Mouse (Mus musculus): ENCODE measurements around the gene Cbx7. TPM values are rescaled to one million over a fixed set of nuclear protein-coding genes. Genes with fewer than 3 reads are reported as not detected.
"Not testable (repeated sequence)": the region's sequence is repeated elsewhere in the genome, so short reads cannot be mapped to it uniquely, and the experiment has no call there.

Cbx7 gene
- polyA plus RNA-seq, 1 experiment from 2014 or later = 3.6 TPM

DNA sequence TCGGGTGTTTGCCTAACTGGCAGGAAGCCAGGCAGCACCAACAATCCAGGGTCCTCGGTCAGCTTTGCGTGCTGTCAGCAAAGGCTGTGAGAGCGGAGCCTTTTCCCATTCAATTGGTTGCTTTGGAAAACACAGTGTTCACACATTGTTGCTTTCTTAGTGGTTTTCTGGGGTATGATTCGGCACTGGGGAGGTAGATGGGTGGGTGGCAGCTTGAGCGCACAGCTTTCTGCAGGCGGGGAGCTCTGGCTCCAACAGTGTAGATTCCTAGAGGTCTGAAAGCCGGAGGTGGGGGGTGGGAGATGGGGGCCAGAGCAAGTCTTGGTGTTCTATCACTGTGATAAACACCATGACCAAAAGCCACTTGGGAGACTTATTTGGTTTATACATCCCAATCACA lies 59.6 kb downstream of the Cbx7 start:
- H3K9me3 ChIP-seq = no peaks in the 10 kb centered on the region
- H3K9ac ChIP-seq (replicated peaks) = no peak overlapping the region
- H3K4me3 ChIP-seq = no peak overlapping the region
- no peaks in the 10 kb centered on the region for H3K4me1 ChIP-seq
- no peak overlapping the region for H3K27ac ChIP-seq (replicated peaks)
- no peak overlapping the region for H3K4me2 ChIP-seq (replicated peaks)
- 71% methylated on average over 8 of the region's 8 CpGs for WGBS
- no peaks in the 10 kb centered on the region for H3K36me3 ChIP-seq
- no peaks in the 10 kb centered on the region for H3K27me3 ChIP-seq
- no peak for ATAC-seq (replicated peaks)

DNA sequence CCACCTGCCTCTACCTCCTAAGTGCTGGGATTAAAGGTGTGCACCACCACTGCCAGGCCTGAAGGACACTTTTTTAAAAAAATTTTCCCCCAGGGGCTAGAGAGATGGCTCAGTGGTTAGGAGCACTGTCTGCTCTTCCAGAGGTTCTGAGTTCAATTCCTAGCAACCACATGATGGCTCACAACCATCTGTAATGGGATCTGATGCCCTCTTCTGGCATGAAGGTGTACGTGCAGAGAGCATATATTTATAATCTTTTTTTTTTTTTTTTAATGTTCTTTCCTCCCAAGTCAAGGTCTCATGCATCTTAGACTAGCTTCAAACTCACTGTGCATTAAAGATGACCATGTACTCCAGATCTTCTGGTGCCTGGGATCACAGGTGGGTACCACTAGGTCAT lies 60.1 kb downstream of the Cbx7 start:
- H3K27ac ChIP-seq (replicated peaks); H3K27me3 ChIP-seq; H3K4me2 ChIP-seq (replicated peaks); H3K9ac ChIP-seq (replicated peaks); H3K4me1 ChIP-seq; H3K36me3 ChIP-seq; ATAC-seq (replicated peaks); H3K9me3 ChIP-seq; H3K4me3 ChIP-seq: not testable (repeated sequence)
- 91% methylated on average over 1 of the region's 1 CpGs for WGBS

DNA sequence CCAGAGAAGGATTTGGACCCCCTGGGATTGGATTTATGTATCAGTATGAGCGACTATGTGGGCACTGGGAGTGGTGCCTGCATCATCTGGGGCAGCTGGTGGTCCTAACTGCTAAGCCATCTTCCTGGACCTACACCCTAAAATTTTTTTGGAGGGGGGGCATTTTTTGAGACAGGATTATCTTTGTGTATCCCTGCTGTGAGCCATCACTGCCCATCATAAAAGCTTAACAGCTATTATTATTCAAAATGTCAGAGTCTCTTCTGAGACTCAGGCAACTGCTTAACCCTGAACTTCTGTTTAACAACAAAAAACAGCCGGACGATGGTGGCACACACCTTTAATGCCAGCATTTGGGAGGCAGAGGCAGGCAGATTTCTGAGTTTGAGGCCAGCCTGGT lies 61.9 kb downstream of the Cbx7 start:
- ATAC-seq (replicated peaks); H3K36me3 ChIP-seq; H3K4me1 ChIP-seq; H3K4me3 ChIP-seq; H3K9ac ChIP-seq (replicated peaks); H3K9me3 ChIP-seq; H3K4me2 ChIP-seq (replicated peaks); H3K27me3 ChIP-seq; H3K27ac ChIP-seq (replicated peaks): not testable (repeated sequence)
- WGBS = 84% methylated on average over 3 of the region's 3 CpGs

DNA sequence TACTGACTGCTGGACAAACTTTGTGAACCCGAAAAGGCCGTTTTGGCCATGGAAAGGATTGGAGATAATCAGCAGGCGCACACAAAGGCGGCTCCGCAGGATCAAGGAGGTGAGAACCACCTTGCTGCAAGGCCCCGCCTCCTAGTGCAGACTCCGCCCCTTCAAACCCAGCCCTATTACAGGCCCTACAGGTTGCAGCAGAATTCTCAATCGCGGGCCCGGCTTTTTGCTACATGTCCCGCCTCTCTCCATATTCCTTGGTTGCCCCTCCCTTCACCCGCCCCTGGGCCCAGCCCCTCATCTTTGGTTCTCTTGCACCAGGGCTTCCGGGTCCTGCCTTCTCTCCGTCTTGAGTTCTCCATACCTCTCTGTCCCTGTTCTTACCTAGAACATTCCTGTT lies 64.1 kb downstream of the Cbx7 start:
- H3K9me3 ChIP-seq = no peaks in the 10 kb centered on the region
- no peak overlapping the region for H3K4me2 ChIP-seq (replicated peaks)
- no peak overlapping the region for H3K4me3 ChIP-seq
- no peak overlapping the region for H3K9ac ChIP-seq (replicated peaks)
- no peaks in the 10 kb centered on the region for H3K36me3 ChIP-seq
- ATAC-seq (replicated peaks) = no peak
- 62% methylated on average over 14 of the region's 14 CpGs for WGBS
- H3K27me3 ChIP-seq = no peaks in the 10 kb centered on the region
- no peak overlapping the region for H3K27ac ChIP-seq (replicated peaks)
- no peaks in the 10 kb centered on the region for H3K4me1 ChIP-seq

DNA sequence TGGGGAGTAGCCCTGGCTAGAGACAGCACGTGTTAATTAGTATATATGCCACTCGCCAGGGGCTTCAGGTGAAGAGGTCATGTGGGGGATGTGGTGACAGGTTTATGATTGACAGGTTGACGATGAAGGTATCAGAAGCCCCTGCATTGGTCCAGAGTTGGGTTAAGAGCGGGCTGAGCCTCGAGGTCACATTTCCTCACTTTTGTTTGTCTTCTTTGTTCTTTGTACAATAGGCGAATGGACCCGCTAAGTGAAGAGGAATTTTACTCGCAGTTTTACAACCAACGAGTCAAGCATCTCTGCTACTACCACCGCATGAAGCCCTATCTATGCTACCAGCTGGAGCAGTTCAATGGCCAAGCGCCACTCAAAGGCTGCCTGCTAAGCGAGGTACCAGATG lies 65.7 kb downstream of the Cbx7 start:
- WGBS = 54% methylated on average over 12 of the region's 12 CpGs
- Histone ChIP-seq H3K4me3 (no peak overlapping the region), H3K36me3 (no peaks in the 10 kb centered on the region), H3K9ac (replicated peaks) (no peak overlapping the region), H3K27me3 (no peaks in the 10 kb centered on the region), H3K4me1 (no peaks in the 10 kb centered on the region), H3K4me2 (replicated peaks) (no peak overlapping the region), H3K9me3 (no peaks in the 10 kb centered on the region), H3K27ac (replicated peaks) (no peak overlapping the region)
- no peak for ATAC-seq (replicated peaks)

DNA sequence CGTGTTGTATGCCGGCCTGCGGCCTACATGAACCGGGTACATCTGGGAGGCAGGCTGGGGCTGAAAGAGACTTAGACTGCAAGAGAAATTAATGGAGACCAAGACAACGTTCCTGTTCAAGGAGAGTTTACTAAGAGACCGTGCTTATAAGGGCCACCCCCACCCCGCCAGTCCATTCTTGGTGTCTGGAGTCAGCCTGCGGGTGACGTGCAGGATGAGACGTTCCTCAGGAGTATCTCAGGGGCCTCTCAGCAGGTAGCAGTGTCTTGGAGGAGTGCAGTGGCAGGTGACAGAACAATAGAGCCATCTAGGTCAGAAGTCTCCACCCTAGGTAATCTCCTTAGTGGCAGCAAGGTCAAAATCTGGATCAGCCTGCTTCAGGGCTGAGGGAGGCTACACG lies 66.2 kb downstream of the Cbx7 start:
- 83% methylated on average over 11 of the region's 11 CpGs for WGBS
- not testable (repeated sequence) for H3K4me2 ChIP-seq (replicated peaks)

DNA sequence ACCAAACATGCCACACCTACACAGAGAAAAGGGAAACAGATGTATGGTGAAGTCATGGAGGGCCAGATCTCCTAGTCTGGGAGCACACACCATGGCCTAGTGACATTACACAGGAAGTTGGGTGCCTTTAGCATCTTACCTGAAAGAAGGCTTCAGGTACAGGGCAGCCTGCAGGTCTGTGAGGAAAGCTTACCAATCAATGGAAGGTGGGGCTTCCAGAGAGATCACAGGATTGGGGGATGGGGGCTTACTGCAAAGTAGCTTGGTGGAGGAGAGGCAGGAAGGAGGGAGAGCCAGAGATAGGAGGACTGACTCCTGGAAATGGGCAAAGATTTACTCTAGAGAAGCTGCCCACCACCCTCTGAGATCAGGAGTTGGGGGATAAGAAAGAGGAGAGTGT lies 67.0 kb downstream of the Cbx7 start:
- Histone ChIP-seq H3K9me3 (no peaks in the 10 kb centered on the region), H3K4me1 (no peaks in the 10 kb centered on the region), H3K4me2 (replicated peaks) (no peak overlapping the region), H3K4me3 (no peak overlapping the region), H3K27ac (replicated peaks) (no peak overlapping the region), H3K36me3 (no peaks in the 10 kb centered on the region), H3K9ac (replicated peaks) (no peak overlapping the region), H3K27me3 (no peaks in the 10 kb centered on the region)
- no peak for ATAC-seq (replicated peaks)

More for the DNA sequence above, 66.2 kb downstream of the Cbx7 start:
- not testable (repeated sequence) for H3K9me3 ChIP-seq; H3K4me1 ChIP-seq; H3K4me3 ChIP-seq; ATAC-seq (replicated peaks); H3K9ac ChIP-seq (replicated peaks); H3K27me3 ChIP-seq; H3K27ac ChIP-seq (replicated peaks); H3K36me3 ChIP-seq

DNA sequence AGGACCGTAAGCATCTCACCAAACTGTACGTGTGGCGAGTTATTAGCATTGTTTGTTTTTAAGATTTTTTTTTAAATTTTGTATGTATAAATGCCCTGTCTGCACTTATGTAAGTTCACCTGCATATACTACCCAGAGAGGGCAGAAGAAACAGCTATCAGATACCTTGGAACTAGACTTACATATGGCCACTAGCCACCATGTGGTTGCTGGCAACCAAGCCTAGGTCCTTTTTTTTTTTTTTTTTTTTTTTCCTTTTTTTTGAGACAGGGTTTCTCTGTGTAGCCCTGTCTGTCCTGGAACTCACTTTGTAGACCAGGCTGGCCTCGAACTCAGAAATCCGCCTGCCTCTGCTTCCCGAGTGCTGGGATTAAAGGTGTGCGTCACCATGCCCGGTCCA lies 67.8 kb downstream of the Cbx7 start:
- H3K4me2 ChIP-seq (replicated peaks); H3K4me3 ChIP-seq; H3K27me3 ChIP-seq; H3K9me3 ChIP-seq; H3K27ac ChIP-seq (replicated peaks); H3K4me1 ChIP-seq; ATAC-seq (replicated peaks); H3K36me3 ChIP-seq; H3K9ac ChIP-seq (replicated peaks): not testable (repeated sequence)
- WGBS = 96% methylated on average over 8 of the region's 8 CpGs

DNA sequence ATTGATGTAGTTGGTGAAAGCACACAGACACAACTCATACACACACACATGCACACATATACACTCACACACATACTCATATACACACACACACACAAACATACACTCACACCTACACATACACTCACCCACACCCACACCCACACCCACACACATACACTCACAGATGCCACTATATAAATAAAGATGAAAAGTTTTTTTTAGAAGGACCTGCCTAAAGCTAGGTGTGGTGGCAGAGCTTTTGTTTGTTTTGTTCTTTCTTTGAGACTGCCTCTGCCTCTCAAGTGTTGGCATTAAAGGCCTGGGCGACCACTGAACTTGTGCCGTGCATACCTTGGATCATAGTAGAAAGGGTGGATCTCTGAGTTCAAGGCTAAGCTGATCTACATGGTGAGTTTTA lies 69.5 kb downstream of the Cbx7 start:
- Histone ChIP-seq H3K4me3 (no peak overlapping the region), H3K27me3 (no peaks in the 10 kb centered on the region), H3K9ac (replicated peaks) (no peak overlapping the region), H3K9me3 (no peaks in the 10 kb centered on the region), H3K4me2 (replicated peaks) (no peak overlapping the region), H3K36me3 (no peaks in the 10 kb centered on the region), H3K4me1 (no peaks in the 10 kb centered on the region), H3K27ac (replicated peaks) (no peak overlapping the region)
- no peak for ATAC-seq (replicated peaks)
- WGBS = 83% methylated on average over 2 of the region's 2 CpGs

DNA sequence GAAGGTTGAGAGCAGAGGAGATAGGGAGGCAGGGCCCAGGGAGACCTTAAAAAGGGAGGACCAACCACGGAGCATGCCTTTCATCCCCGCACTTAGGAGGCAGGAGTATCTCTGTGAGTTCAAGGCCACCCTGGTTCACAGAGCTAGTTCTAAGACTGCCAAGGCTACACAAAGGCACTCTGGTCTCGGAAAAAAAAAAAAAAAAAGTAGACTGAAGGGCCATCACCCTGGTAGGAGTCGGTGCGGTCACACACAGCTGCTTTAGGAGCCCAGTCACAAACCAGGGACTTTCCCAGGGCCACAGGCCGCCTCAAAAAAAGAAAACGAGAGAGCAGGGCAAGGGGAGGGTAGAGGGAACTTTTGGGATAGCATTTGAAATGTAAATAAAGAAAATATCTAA lies 70.2 kb downstream of the Cbx7 start:
- Histone ChIP-seq H3K27ac (replicated peaks) (no peak overlapping the region), H3K36me3 (no peaks in the 10 kb centered on the region), H3K4me2 (replicated peaks) (no peak overlapping the region), H3K4me3 (no peak overlapping the region), H3K9ac (replicated peaks) (no peak overlapping the region), H3K27me3 (no peaks in the 10 kb centered on the region), H3K9me3 (no peaks in the 10 kb centered on the region), H3K4me1 (no peaks in the 10 kb centered on the region)
- ATAC-seq (replicated peaks) = no peak
- WGBS = 64% methylated on average over 7 of the region's 7 CpGs

DNA sequence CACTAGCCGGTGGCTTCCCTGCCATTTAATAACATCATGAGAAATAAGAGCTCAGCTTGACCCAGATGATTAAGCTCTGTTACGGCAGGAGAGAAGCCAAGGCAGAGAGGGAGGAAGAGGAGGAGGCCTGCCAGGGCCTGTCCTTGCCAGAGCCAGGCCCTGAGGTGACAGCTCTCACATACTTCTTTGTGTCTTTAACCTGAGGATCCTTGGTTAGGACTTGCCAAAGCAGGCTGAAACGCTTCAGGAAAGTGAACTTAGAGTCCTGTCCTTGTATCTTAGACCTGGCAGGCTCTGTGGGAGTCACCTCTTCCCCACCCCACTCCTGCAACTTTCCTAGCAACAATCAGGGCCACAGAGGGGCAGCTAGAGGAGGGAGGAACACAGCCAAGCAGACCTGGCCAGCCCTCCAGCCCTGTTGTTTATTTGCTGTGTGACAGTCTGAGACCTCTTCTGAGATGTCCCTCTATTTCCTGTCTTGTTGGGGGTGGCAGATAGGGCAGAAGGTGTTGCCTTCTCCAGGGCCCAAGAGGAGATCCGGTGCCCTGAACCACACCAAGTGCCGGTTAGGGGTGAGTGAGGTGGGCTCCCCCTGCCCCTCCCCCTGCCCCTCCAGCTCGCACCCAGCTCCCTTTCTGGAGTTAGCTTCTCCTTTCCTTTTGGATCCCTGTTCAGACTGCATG lies 71.0 kb downstream of the Cbx7 start:
- H3K27me3 ChIP-seq = no peaks in the 10 kb centered on the region
- 87% methylated on average over 6 of the region's 6 CpGs for WGBS
- no peaks in the 10 kb centered on the region for H3K36me3 ChIP-seq
- no peak overlapping the region for H3K27ac ChIP-seq (replicated peaks)
- H3K4me1 ChIP-seq = no peaks in the 10 kb centered on the region
- H3K4me3 ChIP-seq = no peak overlapping the region
- no peaks in the 10 kb centered on the region for H3K9me3 ChIP-seq
- H3K4me2 ChIP-seq (replicated peaks) = no peak overlapping the region
- ATAC-seq (replicated peaks) = no peak
- H3K9ac ChIP-seq (replicated peaks) = no peak overlapping the region

DNA sequence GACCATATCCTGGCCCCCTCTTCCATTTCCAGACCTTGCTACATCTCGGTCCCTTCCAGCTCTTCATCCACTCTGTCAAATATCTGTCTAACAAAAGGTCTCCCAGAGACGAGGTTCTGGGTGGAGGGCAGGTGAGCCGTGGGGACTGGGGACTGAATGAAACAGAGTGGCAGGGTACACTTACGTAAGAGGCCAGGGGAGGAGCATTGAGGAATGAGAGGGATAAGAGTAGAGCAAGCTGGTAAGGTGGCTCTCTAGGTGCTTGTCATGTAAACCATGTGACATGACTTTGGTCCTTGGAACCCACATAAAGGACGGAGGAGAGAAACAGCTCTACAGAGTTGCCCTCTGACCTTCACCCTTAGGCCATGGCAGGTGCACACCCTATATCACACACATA lies 71.9 kb downstream of the Cbx7 start:
- Histone ChIP-seq H3K36me3 (no peaks in the 10 kb centered on the region), H3K9ac (replicated peaks) (no peak overlapping the region), H3K27me3 (no peaks in the 10 kb centered on the region), H3K9me3 (no peaks in the 10 kb centered on the region), H3K4me2 (replicated peaks) (no peak overlapping the region), H3K4me3 (no peak overlapping the region), H3K27ac (replicated peaks) (no peak overlapping the region), H3K4me1 (no peaks in the 10 kb centered on the region)
- WGBS = 89% methylated on average over 5 of the region's 5 CpGs
- ATAC-seq (replicated peaks) = no peak

DNA sequence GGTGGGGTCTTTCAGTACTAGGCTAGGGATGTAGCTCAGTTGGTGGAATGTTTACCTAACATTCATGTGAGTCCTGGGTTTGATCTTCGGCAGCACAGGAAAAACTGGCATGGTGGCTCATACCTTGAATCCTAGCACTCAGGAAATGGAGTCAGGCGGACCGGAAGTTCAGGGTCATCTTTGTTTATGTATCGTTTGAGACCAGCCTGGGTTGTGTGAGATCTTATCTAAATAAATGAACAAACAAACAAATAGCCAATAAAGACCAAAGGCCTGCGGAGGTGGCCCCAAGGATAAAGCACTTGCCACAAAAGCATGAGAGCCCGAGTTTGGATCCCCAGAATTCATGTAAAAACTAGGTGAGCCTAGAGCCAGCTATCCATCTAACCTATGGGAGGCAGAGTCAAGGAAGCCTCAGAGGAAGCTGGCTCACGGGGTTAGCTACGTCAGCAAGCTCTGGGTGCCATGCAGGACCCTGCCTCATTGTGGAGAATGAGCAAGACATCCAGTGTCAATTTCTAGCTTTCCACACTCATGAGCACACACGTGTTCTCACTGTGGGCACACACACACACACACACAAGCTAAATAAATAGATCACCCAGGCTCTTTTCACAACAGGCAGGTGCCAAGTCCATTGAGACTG lies 74.7 kb downstream of the Cbx7 start:
- no peak for ATAC-seq (replicated peaks)
- Histone ChIP-seq H3K27me3 (0 out of 2 replicates have a peak, but pooled peaks cover 3% of the 10 kb centered on the region), H3K4me2 (replicated peaks) (no peak overlapping the region), H3K9me3 (no peaks in the 10 kb centered on the region), H3K4me1 (peaks cover 10% of the 10 kb centered on the region), H3K4me3 (no peak overlapping the region), H3K27ac (replicated peaks) (no peak overlapping the region), H3K36me3 (no peaks in the 10 kb centered on the region), H3K9ac (replicated peaks) (no peak overlapping the region)
- WGBS = 89% methylated on average over 9 of the region's 9 CpGs

All from forebrain, embryonic 15.5 days (tissue).